In genomic region chrX:74254888-74255565, GRCm38 (mm10) we compare ENCODE assay signal across 8 mouse cellular contexts. TPM values are rescaled to one million over a fixed set of nuclear protein-coding genes. Genes with fewer than 3 reads are reported as not detected.
DNase-seq lines count a peak whose midpoint lies in the region; ATAC-seq and TF ChIP-seq lines count a peak whose summit lies in the region.

No protein-coding gene starts in this region.

- H3K4me1 ChIP-seq in kidney, adult 2 months (ENCODE audit: control insufficient read depth, insufficient read depth, low read length) = peaks cover 4% of the 10 kb centered on the region; the same call in 1 of the 2 replicates
- peaks cover 6% of the 10 kb centered on the region for H3K4me1 ChIP-seq in hindbrain, embryonic 13.5 days (replicated peaks)

- no peak for DNase-seq in kidney, adult 2 months
- no peak for DNase-seq in kidney, adult 18-20 months
- peak; percentile 28 for DNase-seq in R1 (ENCODE audit: low read depth, low spot score)
- no peak for DNase-seq in c-Kit-positive CD71-positive TER-119-positive erythroid progenitor cells, embryonic 14.5 days (ENCODE audit: low spot score)
- DNase-seq in ovary, postnatal 36 days (ENCODE audit: low spot score) = no peak
- no peak for DNase-seq in thymus, postnatal 36 days

- no peak for TF ChIP-seq CTCF in kidney, adult 2 months (conservative IDR thresholded peaks at IDR 0.05; ENCODE audit: insufficient read depth, insufficient read length, low read depth, low read length)

- peak overlapping the region; percentile 69 for H3K4me2 ChIP-seq in hindbrain, embryonic 13.5 days

- no peaks in the 10 kb centered on the region for H3K9me3 ChIP-seq in hindbrain, embryonic 13.5 days

- H3K36me3 ChIP-seq in kidney, adult 2 months (ENCODE audit: control insufficient read depth, insufficient read depth, low read length) = no peaks in the 10 kb centered on the region
- H3K36me3 ChIP-seq in hindbrain, embryonic 13.5 days = peaks cover 19% of the 10 kb centered on the region

- no peak for TF ChIP-seq POLR2A in kidney, adult 2 months (IDR thresholded peaks at IDR 0.05; ENCODE audit: low read depth, low read length)

- peak overlapping the region; percentile 66 for H3K27ac ChIP-seq in kidney, adult 2 months (ENCODE audit: insufficient read depth, low read depth, low read length)
- peak overlapping the region; percentile 88 for H3K27ac ChIP-seq in hindbrain, embryonic 13.5 days

- peak overlapping the region; percentile 78 for H3K9ac ChIP-seq in hindbrain, embryonic 13.5 days

- no peak; the same call in 1 of the 2 replicates for ATAC-seq in hindbrain, embryonic 13.5 days (ENCODE audit: low FRiP score)
- peak; percentile 56; the same call in 1 of the 2 replicates for ATAC-seq in megakaryocyte-erythroid progenitor cell, adult 5-6 weeks (replicated peaks; ENCODE audit: low FRiP score, low TSS enrichment, poor library complexity, severe bottlenecking)

- WGBS in kidney, adult 2 months = 3% methylated on average over 31 of the region's 31 CpGs
- 19% methylated on average over 29 of the region's 31 CpGs for WGBS in hindbrain, embryonic 13.5 days

- H3K4me3 ChIP-seq in kidney, adult 2 months (ENCODE audit: insufficient read depth, low read depth, low read length) = peak overlapping the region; percentile 81
- peak overlapping the region; percentile 54 for H3K4me3 ChIP-seq in hindbrain, embryonic 13.5 days

- no peaks in the 10 kb centered on the region for H3K27me3 ChIP-seq in kidney, adult 2 months (replicated peaks; ENCODE audit: control insufficient read depth, insufficient read depth, low read length)
- H3K27me3 ChIP-seq in hindbrain, embryonic 13.5 days = no peaks in the 10 kb centered on the region

RNA-seq across cellular contexts. Expression of gene Emd, which starts 0.5 kb away (rescaled TPM):
- 41.1 and 45.2 TPM in 2 replicates for polyA plus RNA-seq in kidney, adult 2 months (2012; rRNA removed)
- polyA plus RNA-seq in hindbrain, embryonic 13.5 days (2015; fragmentation: Nextera tagmentation; extraction: Ambion mirVana) = 16.9 and 18.3 TPM in 2 replicates
- total RNA-seq in megakaryocyte-erythroid progenitor cell, adult 5-6 weeks (2014; fragmentation: Nextera tagmentation) = 67.1 and 96.2 TPM in 2 replicates
- total RNA-seq in megakaryocyte-erythroid progenitor cell, adult 5-6 weeks (2017) = 74.5 and 113 TPM in 2 replicates

RNA-seq across cellular contexts. Expression of gene Flna, which starts 5.4 kb away (rescaled TPM):
- polyA plus RNA-seq in kidney, adult 2 months (2012; rRNA removed) = 125 and 161 TPM in 2 replicates
- polyA plus RNA-seq in hindbrain, embryonic 13.5 days (2015; fragmentation: Nextera tagmentation; extraction: Ambion mirVana) = 88.8 and 111 TPM in 2 replicates
- 118 and 156 TPM in 2 replicates for total RNA-seq in megakaryocyte-erythroid progenitor cell, adult 5-6 weeks (2014; fragmentation: Nextera tagmentation)
- 299 and 337 TPM in 2 replicates for total RNA-seq in megakaryocyte-erythroid progenitor cell, adult 5-6 weeks (2017)

RNA-seq across cellular contexts. Expression of gene Rpl10, which starts 15.6 kb away (rescaled TPM):
- 1,301 and 1,460 TPM in 2 replicates for polyA plus RNA-seq in kidney, adult 2 months (2012; rRNA removed)
- polyA plus RNA-seq in hindbrain, embryonic 13.5 days (2015; fragmentation: Nextera tagmentation; extraction: Ambion mirVana) = 532 and 538 TPM in 2 replicates
- total RNA-seq in megakaryocyte-erythroid progenitor cell, adult 5-6 weeks (2014; fragmentation: Nextera tagmentation) = 4,546 and 4,933 TPM in 2 replicates
- total RNA-seq in megakaryocyte-erythroid progenitor cell, adult 5-6 weeks (2017) = 1,280 and 1,947 TPM in 2 replicates

RNA-seq across cellular contexts. Expression of gene Taz, which starts 26.7 kb away (rescaled TPM):
- polyA plus RNA-seq in kidney, adult 2 months (2012; rRNA removed) = 79.6 and 104 TPM in 2 replicates
- 86.8 and 91.5 TPM in 2 replicates for polyA plus RNA-seq in hindbrain, embryonic 13.5 days (2015; fragmentation: Nextera tagmentation; extraction: Ambion mirVana)
- total RNA-seq in megakaryocyte-erythroid progenitor cell, adult 5-6 weeks (2014; fragmentation: Nextera tagmentation) = 37.9 and 62.6 TPM in 2 replicates
- total RNA-seq in megakaryocyte-erythroid progenitor cell, adult 5-6 weeks (2017) = 37.0 and 41.7 TPM in 2 replicates

RNA-seq across cellular contexts. Expression of gene Dnase1l1, which starts 27.1 kb away (rescaled TPM):
- polyA plus RNA-seq in kidney, adult 2 months (2012; rRNA removed) = 26.0 and 26.1 TPM in 2 replicates
- 3.6 and 5.2 TPM in 2 replicates for polyA plus RNA-seq in hindbrain, embryonic 13.5 days (2015; fragmentation: Nextera tagmentation; extraction: Ambion mirVana)
- total RNA-seq in megakaryocyte-erythroid progenitor cell, adult 5-6 weeks (2014; fragmentation: Nextera tagmentation) = 12.9 and 22.9 TPM in 2 replicates
- total RNA-seq in megakaryocyte-erythroid progenitor cell, adult 5-6 weeks (2017) = 15.6 and 28.0 TPM in 2 replicates
